Mouse (Mus musculus): ENCODE data around the gene Garnl3.

- no peak for TF ChIP-seq CTCF (IDR thresholded peaks at IDR 0.05; ENCODE audit: extremely low read depth, insufficient read depth, low read length)
- no peak for TF ChIP-seq POLR2A (IDR thresholded peaks at IDR 0.05; ENCODE audit: extremely low read depth, insufficient read depth, low read length)
Measured at GRCm38 (mm10) chr2:32966184-32966688, 165.2 kb downstream of the Garnl3 start.
